Mouse (Mus musculus): Measurements from ENCODE around the gene Slc5a2. TPM values are rescaled to one million over a fixed set of nuclear protein-coding genes. Genes with fewer than 3 reads are reported as not detected.
A peak's percentile ranks its signal among the peaks of the same experiment; 100 is the strongest.

Slc5a2 gene
- polyA plus RNA-seq, 1 experiment from 2014 or later, result not detected

GRCm38 (mm10) chr7:128236856-128237592, 28.4 kb upstream of the Slc5a2 start, which contains the start of gene Armc5:
Gene Armc5 (plus strand): TSS chr7:128237342.
- peak within 1 kb of the TSS; percentile 81 for H3K4me2 ChIP-seq (replicated peaks; ENCODE audit: low read depth)
- peaks cover 26% of the 10 kb centered on the region for H3K36me3 ChIP-seq (ENCODE audit: control insufficient read depth, insufficient read depth)
- WGBS, result 20% methylated on average over 37 of the region's 37 CpGs
- peak; percentile 45 for ATAC-seq
- H3K4me1 ChIP-seq (replicated peaks; ENCODE audit: control insufficient read depth, insufficient read depth, low read length), result no peaks in the 10 kb centered on the region
- peak; percentile 93 for TF ChIP-seq CTCF (IDR thresholded peaks at IDR 0.05; ENCODE audit: low read depth)
- no peaks in the 10 kb centered on the region for H3K9me3 ChIP-seq (ENCODE audit: control insufficient read depth)
- H3K9ac ChIP-seq (ENCODE audit: low read depth, low read length), result peak within 1 kb of the TSS; percentile 85
- no peaks in the 10 kb centered on the region for H3K27me3 ChIP-seq (replicated peaks; ENCODE audit: control insufficient read depth, insufficient read depth, low read length)
- peak within 1 kb of the TSS; percentile 99 for H3K27ac ChIP-seq (ENCODE audit: low read depth, low read length)
- peak within 1 kb of the TSS; percentile 76 for H3K4me3 ChIP-seq (ENCODE audit: low read depth, low read length)

- Histone ChIP-seq H3K4me3 (ENCODE audit: low read depth, low read length) (peak overlapping the region; percentile 76), H3K4me1 (replicated peaks; ENCODE audit: control insufficient read depth, insufficient read depth, low read length) (no peaks in the 10 kb centered on the region), H3K27ac (ENCODE audit: low read depth, low read length) (peak overlapping the region; percentile 99), H3K4me2 (replicated peaks; ENCODE audit: low read depth) (peak overlapping the region; percentile 81), H3K9ac (ENCODE audit: low read depth, low read length) (peak overlapping the region; percentile 85), H3K9me3 (ENCODE audit: control insufficient read depth) (no peaks in the 10 kb centered on the region), H3K36me3 (ENCODE audit: control insufficient read depth, insufficient read depth) (peaks cover 32% of the 10 kb centered on the region), H3K27me3 (replicated peaks; ENCODE audit: control insufficient read depth, insufficient read depth, low read length) (no peaks in the 10 kb centered on the region)
- no peak for ATAC-seq
- under 1% methylated on average over 25 of the region's 25 CpGs for WGBS
- no peak for TF ChIP-seq CTCF (IDR thresholded peaks at IDR 0.05; ENCODE audit: low read depth)
Measured at GRCm38 (mm10) chr7:128237593-128237926, 27.9 kb upstream of the Slc5a2 start.

GRCm38 (mm10) chr7:128237927-128238778, 27.3 kb upstream of the Slc5a2 start, which contains the start of gene 9130023H24Rik:
Gene 9130023H24Rik (minus strand): TSS chr7:128238031.
- no peaks in the 10 kb centered on the region for H3K9me3 ChIP-seq (ENCODE audit: control insufficient read depth)
- peak within 1 kb of the TSS; percentile 85 for H3K9ac ChIP-seq (ENCODE audit: low read depth, low read length)
- WGBS, result under 1% methylated on average over 70 of the region's 72 CpGs
- peaks cover 34% of the 10 kb centered on the region for H3K36me3 ChIP-seq (ENCODE audit: control insufficient read depth, insufficient read depth)
- ATAC-seq, result peak; percentile 90
- no peaks in the 10 kb centered on the region for H3K27me3 ChIP-seq (replicated peaks; ENCODE audit: control insufficient read depth, insufficient read depth, low read length)
- H3K4me2 ChIP-seq (replicated peaks; ENCODE audit: low read depth), result peak within 1 kb of the TSS; percentile 81
- peak within 1 kb of the TSS; percentile 99 for H3K27ac ChIP-seq (ENCODE audit: low read depth, low read length)
- H3K4me3 ChIP-seq (ENCODE audit: low read depth, low read length), result peak within 1 kb of the TSS; percentile 76
- no peaks in the 10 kb centered on the region for H3K4me1 ChIP-seq (replicated peaks; ENCODE audit: control insufficient read depth, insufficient read depth, low read length)
- peak; percentile 60 for TF ChIP-seq CTCF (IDR thresholded peaks at IDR 0.05; ENCODE audit: low read depth)

DNA sequence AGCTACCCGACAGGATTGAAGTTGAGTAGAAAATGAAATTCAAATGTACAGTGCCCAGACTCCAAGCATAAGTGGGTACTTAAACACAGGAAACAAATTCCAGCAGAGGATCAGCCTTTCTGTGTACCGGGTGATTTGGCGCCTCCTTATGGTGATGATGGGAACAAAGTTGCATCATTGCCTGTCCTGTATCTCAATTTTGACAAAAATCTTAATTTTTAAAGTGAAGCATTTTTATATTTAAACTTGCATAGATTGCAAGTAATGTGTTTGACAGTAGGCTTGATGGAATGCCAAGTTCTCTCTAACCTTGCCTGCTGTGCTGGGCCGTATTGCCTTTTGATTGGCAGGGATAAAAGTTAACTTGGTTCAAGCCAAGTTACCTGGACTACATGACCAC, 26.5 kb upstream of the Slc5a2 start:
- peak overlapping the region; percentile 76 for H3K4me3 ChIP-seq (ENCODE audit: low read depth, low read length)
- peak overlapping the region; percentile 99; the same call in 1 of the 2 replicates for H3K27ac ChIP-seq (ENCODE audit: low read depth, low read length)
- peak; percentile 79 for TF ChIP-seq CTCF (IDR thresholded peaks at IDR 0.05; ENCODE audit: low read depth)
- no peak overlapping the region for H3K9ac ChIP-seq (ENCODE audit: low read depth, low read length)
- H3K27me3 ChIP-seq (replicated peaks; ENCODE audit: control insufficient read depth, insufficient read depth, low read length), result no peaks in the 10 kb centered on the region
- peaks cover 38% of the 10 kb centered on the region for H3K36me3 ChIP-seq (ENCODE audit: control insufficient read depth, insufficient read depth)
- WGBS, result 18% methylated on average over 4 of the region's 4 CpGs
- no peaks in the 10 kb centered on the region for H3K9me3 ChIP-seq (ENCODE audit: control insufficient read depth)
- H3K4me2 ChIP-seq (replicated peaks; ENCODE audit: low read depth), result peak overlapping the region; percentile 81
- no peaks in the 10 kb centered on the region for H3K4me1 ChIP-seq (replicated peaks; ENCODE audit: control insufficient read depth, insufficient read depth, low read length)
- no peak for ATAC-seq

DNA sequence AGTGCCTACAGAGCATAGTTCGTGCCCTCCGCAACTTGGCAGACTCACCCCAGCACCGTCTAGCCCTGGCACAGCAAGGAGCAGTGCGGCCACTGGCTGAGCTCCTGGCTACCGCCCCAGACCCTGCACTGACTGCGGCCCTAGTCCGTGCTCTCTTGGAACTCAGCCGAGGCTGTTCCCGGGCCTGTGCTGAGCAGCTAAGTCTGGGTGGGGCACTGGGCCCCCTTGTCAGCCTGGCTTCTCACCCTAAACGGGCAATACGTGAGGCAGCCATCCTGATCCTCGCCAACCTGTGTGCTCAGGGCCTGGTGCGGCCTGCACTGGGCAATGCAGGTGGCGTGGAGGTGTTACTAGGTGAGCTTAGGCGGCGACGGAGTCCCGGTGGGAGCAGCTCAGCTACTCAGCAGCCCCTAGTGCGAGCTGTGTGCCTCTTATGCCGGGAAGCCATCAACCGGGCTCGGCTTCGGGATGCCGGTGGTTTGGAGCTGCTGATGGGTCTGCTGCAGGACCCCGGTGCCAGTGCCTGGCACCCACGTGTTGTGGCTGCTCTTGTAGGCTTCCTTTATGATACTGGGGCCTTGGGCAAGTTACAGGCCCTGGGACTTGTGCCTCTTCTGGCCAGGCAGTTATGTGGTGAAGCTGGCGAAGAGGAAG, 25.2 kb upstream of the Slc5a2 start:
- no peaks in the 10 kb centered on the region for H3K27me3 ChIP-seq (replicated peaks; ENCODE audit: control insufficient read depth, insufficient read depth, low read length)
- no peaks in the 10 kb centered on the region for H3K4me1 ChIP-seq (replicated peaks; ENCODE audit: control insufficient read depth, insufficient read depth, low read length)
- WGBS, result 95% methylated on average over 27 of the region's 27 CpGs
- H3K36me3 ChIP-seq (ENCODE audit: control insufficient read depth, insufficient read depth), result peaks cover 48% of the 10 kb centered on the region
- H3K4me3 ChIP-seq (ENCODE audit: low read depth, low read length), result no peak overlapping the region
- H3K27ac ChIP-seq (ENCODE audit: low read depth, low read length), result no peak overlapping the region
- no peaks in the 10 kb centered on the region for H3K9me3 ChIP-seq (ENCODE audit: control insufficient read depth)
- ATAC-seq, result no peak
- no peak overlapping the region for H3K9ac ChIP-seq (ENCODE audit: low read depth, low read length)
- TF ChIP-seq CTCF (IDR thresholded peaks at IDR 0.05; ENCODE audit: low read depth), result no peak
- no peak overlapping the region for H3K4me2 ChIP-seq (replicated peaks; ENCODE audit: low read depth)

- WGBS, result 93% methylated on average over 16 of the region's 16 CpGs
- no peak overlapping the region for H3K9ac ChIP-seq (ENCODE audit: low read depth, low read length)
Measured at GRCm38 (mm10) chr7:128242331-128242730, 23.1 kb upstream of the Slc5a2 start.

More at GRCm38 (mm10) chr7:128242331-128242730, 23.1 kb upstream of the Slc5a2 start:
- H3K36me3 ChIP-seq (ENCODE audit: control insufficient read depth, insufficient read depth), result peaks cover 48% of the 10 kb centered on the region
- no peaks in the 10 kb centered on the region for H3K9me3 ChIP-seq (ENCODE audit: control insufficient read depth)
- no peak overlapping the region for H3K27ac ChIP-seq (ENCODE audit: low read depth, low read length)
- no peak for ATAC-seq
- H3K4me1 ChIP-seq (replicated peaks; ENCODE audit: control insufficient read depth, insufficient read depth, low read length), result no peaks in the 10 kb centered on the region
- H3K4me2 ChIP-seq (replicated peaks; ENCODE audit: low read depth), result no peak overlapping the region
- H3K27me3 ChIP-seq (replicated peaks; ENCODE audit: control insufficient read depth, insufficient read depth, low read length), result no peaks in the 10 kb centered on the region
- H3K4me3 ChIP-seq (ENCODE audit: low read depth, low read length), result no peak overlapping the region
- no peak for TF ChIP-seq CTCF (IDR thresholded peaks at IDR 0.05; ENCODE audit: low read depth)

All from intestine, postnatal 0 days (tissue).